Mouse (Mus musculus) heart, adult 2 months (tissue): ENCODE results near the gene Aars2. TPM values are rescaled to one million over a fixed set of nuclear protein-coding genes. Genes with fewer than 3 reads are reported as not detected.

Experiments used
- DNase-seq, 2 experiments: peaks; one replicate each; pipeline ENCODE4 v3.0.0; 2021
- H3K27ac ChIP-seq: fragments of 200-600 bp; 2 replicates; pipeline ENCODE4 v1.8.1; 2022
- H3K27me3 ChIP-seq: fragments of 200-500 bp; 2 replicates; pipeline ENCODE4 v1.6.1; 2012; ENCODE audit warnings: mild to moderate bottlenecking, low read length, inconsistent platforms, mixed read lengths; ENCODE audit not compliant: control insufficient read depth, insufficient read depth
- H3K36me3 ChIP-seq: fragments of 200-500 bp; 2 replicates; pipeline ENCODE4 v1.6.1; 2012; ENCODE audit warnings: low read length, inconsistent platforms; ENCODE audit not compliant: control insufficient read depth, insufficient read depth
- H3K4me1 ChIP-seq: fragments of 200-500 bp; 2 replicates; pipeline ENCODE4 v1.6.1; 2011; ENCODE audit warnings: low read length; ENCODE audit not compliant: control insufficient read depth, insufficient read depth
- H3K4me3 ChIP-seq: fragments of 200-600 bp; 2 replicates; pipeline ENCODE4 v1.8.1; 2022
- H3K79me2 ChIP-seq: fragments of 200-500 bp; replicated peaks from 2 replicates; pipeline ENCODE4 v1.6.1; 2012; ENCODE audit warnings: mild to moderate bottlenecking, inconsistent platforms, low read length, moderate library complexity, mixed read lengths; ENCODE audit not compliant: control insufficient read depth, insufficient read depth
- H3K9ac ChIP-seq: fragments of 200-500 bp; 2 replicates; pipeline ENCODE4 v1.6.1; 2012; ENCODE audit warnings: low read depth, mild to moderate bottlenecking, control low read depth, inconsistent platforms, low read length, mixed read lengths
- CTCF ChIP-seq: fragments of 200-600 bp; IDR thresholded peaks from 2 replicates; pipeline ENCODE4 v1.8.1; 2022; ENCODE audit warnings: antibody characterized with exemption, mild to moderate bottlenecking, moderate library complexity
- EP300 ChIP-seq: fragments of 200-500 bp; IDR thresholded peaks from 2 replicates; pipeline ENCODE4 v1.6.1; 2011; ENCODE audit warnings: low read depth, low read length, control low read depth; ENCODE audit not compliant: insufficient read depth
- POLR2A ChIP-seq: fragments of 200-500 bp; IDR thresholded peaks from 2 replicates; pipeline ENCODE4 v1.6.1; 2011; ENCODE audit warnings: mild to moderate bottlenecking, low read depth, low read length, control low read depth; ENCODE audit not compliant: insufficient read depth
- WGBS: fragments of 180-500 bp; shearing (Covaris S2); methylation state at CpG from one replicate; pipeline ENCODE4 v1.1.7; 2018; 5-methylcytosine and 5-hydroxymethylcytosine counted together
- intact Hi-C: fragments of 180-260 bp; cut with DNase I; formaldehyde crosslinking; loops from one replicate; pipeline ENCODE4 v1.15.1; 2025
- polyA plus RNA-seq: library from polyadenylated mRNA; depleted of rRNA; stranded (reverse); fragments of >200 nt; gene quantifications from 2 replicates; pipeline ENCODE4 v1.2.3, GENCODE M21; 2012
- total RNA-seq, 2 experiments: library from RNA; stranded (reverse); gene quantifications; 2 replicates each; pipeline ENCODE4 v1.2.3; 2021

Gene Aars2
- total and polyA plus RNA-seq, 3 experiments = 17.2 to 18.4 (median 17.6) TPM

GRCm38 (mm10) chr17:45478234-45478825 is 28.3 kb upstream of the Aars2 start:
- intact Hi-C loops = loop anchor here (1.0 to 2.0 kb wide), 2 partner anchors 74 to 164 kb away; no protein-coding TSS in a partner anchor
- no peak overlapping the region for H3K4me3 ChIP-seq
- no peaks in the 10 kb centered on the region for H3K36me3 ChIP-seq
- no peak overlapping the region for H3K9ac ChIP-seq
- WGBS = 6% methylated on average over 12 of the region's 12 CpGs
- H3K4me1 ChIP-seq = peaks cover 1% of the 10 kb centered on the region
- no peak overlapping the region for H3K27ac ChIP-seq
- H3K79me2 ChIP-seq = no peaks in the 10 kb centered on the region
- TF ChIP-seq CTCF (peak; percentile 98; the same call in 1 of the 2 replicates), EP300 (peak; percentile 84), POLR2A (no peak)
- no peaks in the 10 kb centered on the region for H3K27me3 ChIP-seq
- DNase-seq = peak; percentile 68 to 85

GRCm38 (mm10) chr17:45480429-45480828 is 26.2 kb upstream of the Aars2 start:
- no peak for DNase-seq
- no peaks in the 10 kb centered on the region for H3K4me1 ChIP-seq
- H3K9ac ChIP-seq = no peak overlapping the region
- no peak overlapping the region for H3K27ac ChIP-seq
- H3K27me3 ChIP-seq = no peaks in the 10 kb centered on the region
- TF ChIP-seq EP300 (no peak), CTCF (peak; percentile 50), POLR2A (no peak)
- no peaks in the 10 kb centered on the region for H3K79me2 ChIP-seq
- no peak overlapping the region for H3K4me3 ChIP-seq
- H3K36me3 ChIP-seq = no peaks in the 10 kb centered on the region
- 25% methylated on average over 2 of the region's 2 CpGs for WGBS
- intact Hi-C loops = no loop called here

GRCm38 (mm10) chr17:45485581-45485980 is 21.1 kb upstream of the Aars2 start:
- Histone ChIP-seq H3K27me3 (no peaks in the 10 kb centered on the region), H3K9ac (no peak overlapping the region), H3K4me1 (no peaks in the 10 kb centered on the region), H3K27ac (no peak overlapping the region), H3K79me2 (no peaks in the 10 kb centered on the region), H3K4me3 (no peak overlapping the region), H3K36me3 (no peaks in the 10 kb centered on the region)
- WGBS = 84% methylated on average over 7 of the region's 7 CpGs
- intact Hi-C loops = no loop called here
- TF ChIP-seq POLR2A = no peak
- TF ChIP-seq EP300 = no peak
- no peak for TF ChIP-seq CTCF
- no peak for DNase-seq

GRCm38 (mm10) chr17:45487216-45487615 is 19.4 kb upstream of the Aars2 start:
- no peaks in the 10 kb centered on the region for H3K4me1 ChIP-seq
- no peaks in the 10 kb centered on the region for H3K79me2 ChIP-seq
- no peak overlapping the region for H3K27ac ChIP-seq
- no peak for DNase-seq
- no peaks in the 10 kb centered on the region for H3K27me3 ChIP-seq
- intact Hi-C loops = no loop called here
- H3K4me3 ChIP-seq = no peak overlapping the region
- 7% methylated on average over 5 of the region's 5 CpGs for WGBS
- TF ChIP-seq POLR2A (no peak), EP300 (no peak), CTCF (no peak)
- no peak overlapping the region for H3K9ac ChIP-seq
- no peaks in the 10 kb centered on the region for H3K36me3 ChIP-seq

GRCm38 (mm10) chr17:45488321-45489254 is 18.1 kb upstream of the Aars2 start:
- DNase-seq = no peak
- H3K4me3 ChIP-seq = no peak overlapping the region
- no peaks in the 10 kb centered on the region for H3K27me3 ChIP-seq
- intact Hi-C loops = no loop called here
- WGBS = 83% methylated on average over 23 of the region's 23 CpGs
- H3K9ac ChIP-seq = no peak overlapping the region
- H3K79me2 ChIP-seq = no peaks in the 10 kb centered on the region
- H3K4me1 ChIP-seq = no peaks in the 10 kb centered on the region
- H3K27ac ChIP-seq = no peak overlapping the region
- no peaks in the 10 kb centered on the region for H3K36me3 ChIP-seq
- no peak for TF ChIP-seq POLR2A
- no peak for TF ChIP-seq EP300
- TF ChIP-seq CTCF = no peak

GRCm38 (mm10) chr17:45489736-45490135 is 16.9 kb upstream of the Aars2 start:
- WGBS = 82% methylated on average over 6 of the region's 6 CpGs
- no peak for TF ChIP-seq CTCF
- TF ChIP-seq EP300 = no peak
- TF ChIP-seq POLR2A = no peak

More at GRCm38 (mm10) chr17:45489736-45490135, 16.9 kb upstream of the Aars2 start:
- Histone ChIP-seq H3K4me3 (no peak overlapping the region), H3K79me2 (no peaks in the 10 kb centered on the region), H3K27ac (no peak overlapping the region), H3K4me1 (no peaks in the 10 kb centered on the region), H3K9ac (no peak overlapping the region), H3K27me3 (no peaks in the 10 kb centered on the region), H3K36me3 (no peaks in the 10 kb centered on the region)
- DNase-seq = no peak
- intact Hi-C loops = no loop called here
